Mouse (Mus musculus) embryo, embryonic 10 days (tissue): ENCODE data around the gene Fn3k.

Experiments used
- DNase-seq: peaks from one replicate; pipeline ENCODE4 v3.0.0-alpha.2; 2015; ENCODE audit warnings: low spot score

Gene Fn3k

GRCm38 (mm10) chr11:121451753-121452635 lies 17.3 kb downstream of the Fn3k start, which contains the start of gene Tbcd:
Gene Tbcd (plus strand): TSS chr11:121451949.
- peak; percentile 95 for DNase-seq

GRCm38 (mm10) chr11:121457874-121458273 lies 23.2 kb downstream of the Fn3k start:
- no peak for DNase-seq

GRCm38 (mm10) chr11:121467408-121467807 lies 32.7 kb downstream of the Fn3k start:
- DNase-seq: no peak

GRCm38 (mm10) chr11:121474831-121475230 lies 40.1 kb downstream of the Fn3k start:
- no peak for DNase-seq

- peak; percentile 69 for DNase-seq
Measured at GRCm38 (mm10) chr11:121475699-121476415, 41.1 kb downstream of the Fn3k start.

GRCm38 (mm10) chr11:121479476-121480203 lies 44.9 kb downstream of the Fn3k start:
- no peak for DNase-seq

- no peak for DNase-seq
Measured at GRCm38 (mm10) chr11:121481129-121481528, 46.4 kb downstream of the Fn3k start.

- DNase-seq: no peak
Measured at GRCm38 (mm10) chr11:121485882-121486281, 51.2 kb downstream of the Fn3k start.

GRCm38 (mm10) chr11:121490651-121491050 lies 55.9 kb downstream of the Fn3k start:
- DNase-seq: no peak
